Mouse (Mus musculus): ENCODE measurements around the gene Eml6. TPM values are rescaled to one million over a fixed set of nuclear protein-coding genes. Genes with fewer than 3 reads are reported as not detected.
"Not testable (repeated sequence)": the region's sequence is repeated elsewhere in the genome, so short reads cannot be mapped to it uniquely, and the experiment has no call there.

Eml6 gene
- polyA plus RNA-seq, 1 experiment from 2014 or later: 0.40 TPM

- no peak for DNase-seq (ENCODE audit: low spot score)
Observed at GRCm38 (mm10) chr11:29790796-29791195, 235.0 kb downstream of the Eml6 start.

- no peak for DNase-seq (ENCODE audit: low spot score)
Observed at GRCm38 (mm10) chr11:29788921-29789638, 236.8 kb downstream of the Eml6 start.

DNA sequence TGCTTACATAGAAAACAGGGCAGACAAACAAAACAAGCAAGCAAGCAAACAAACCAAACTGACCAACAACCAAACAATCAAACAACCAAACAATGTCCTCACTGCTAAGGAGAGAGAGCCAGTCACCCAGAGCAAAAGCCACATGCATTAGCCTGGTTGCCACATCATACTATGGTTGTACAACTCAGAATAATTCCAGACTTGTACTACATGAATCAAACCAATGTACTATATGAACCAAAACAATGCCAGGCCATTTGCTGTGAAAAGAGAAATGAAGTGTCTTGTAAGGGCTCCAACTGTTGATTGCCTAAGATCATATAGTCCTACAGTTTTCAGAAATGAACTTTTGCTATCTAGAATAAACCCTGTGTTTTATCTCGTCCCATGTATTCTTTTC is 237.3 kb downstream of the Eml6 start:
- DNase-seq (ENCODE audit: low spot score): no peak

- DNase-seq (ENCODE audit: low spot score): no peak
Observed at GRCm38 (mm10) chr11:29787473-29787872, 238.4 kb downstream of the Eml6 start.

DNA sequence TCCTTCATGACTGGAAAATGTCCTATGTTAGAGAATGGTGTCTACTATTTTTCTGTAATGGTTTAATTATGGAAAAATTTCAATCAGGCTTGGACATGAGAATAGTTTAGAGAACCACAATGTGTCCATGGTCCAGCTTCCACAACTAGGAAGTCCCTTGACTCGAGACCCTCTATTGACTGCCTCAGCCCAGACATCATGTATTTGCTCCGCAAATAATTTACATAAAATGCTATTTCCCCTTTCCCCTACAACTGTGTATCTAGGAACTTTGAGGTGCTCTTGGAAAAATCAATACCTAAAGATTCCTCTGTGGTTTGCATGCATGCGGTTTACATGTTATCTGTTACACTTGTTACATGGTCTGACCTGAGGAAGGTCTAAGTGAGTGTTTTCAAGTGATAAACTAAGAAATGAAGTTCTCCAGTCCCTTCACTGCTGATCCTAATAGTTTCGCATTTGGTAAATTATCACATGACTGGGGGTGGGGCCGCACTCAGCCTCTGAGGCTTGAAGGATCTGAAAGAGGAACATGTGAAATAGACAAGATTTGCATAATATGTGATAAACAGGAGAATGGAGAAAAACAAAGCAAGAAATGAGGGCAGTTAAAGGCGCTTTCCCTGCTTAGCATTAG is 239.1 kb downstream of the Eml6 start:
- no peak for DNase-seq (ENCODE audit: low spot score)

DNA sequence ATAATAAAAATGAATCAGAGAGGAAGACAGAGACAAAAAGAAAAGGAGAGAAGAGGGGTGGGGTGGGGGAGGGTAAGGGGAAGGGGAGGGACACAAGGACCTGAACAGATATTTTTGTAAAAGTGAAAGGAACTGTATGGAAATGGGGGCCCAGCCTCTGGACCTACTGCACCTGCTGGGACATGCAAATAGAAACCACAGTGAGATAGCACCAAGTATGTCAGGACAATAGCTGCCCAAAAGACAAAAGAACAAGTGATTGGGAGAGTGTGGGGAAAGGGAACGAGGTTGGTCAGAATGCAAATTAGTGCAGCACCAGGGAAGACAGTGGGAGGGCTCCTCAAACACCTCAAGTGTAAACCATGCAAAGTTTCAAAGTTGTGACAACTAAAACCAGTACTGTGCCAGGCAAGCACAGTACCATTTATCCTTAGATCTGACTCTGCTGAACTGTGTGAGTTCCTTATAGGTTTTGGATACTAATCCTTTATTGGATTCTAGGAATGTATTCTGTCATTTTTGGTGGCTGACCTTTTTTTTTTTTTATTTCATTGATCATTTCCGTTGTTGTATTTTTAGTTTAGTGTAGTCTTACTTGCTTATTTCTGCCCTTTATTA is 246.3 kb downstream of the Eml6 start:
- no peak for DNase-seq (ENCODE audit: low spot score)

DNA sequence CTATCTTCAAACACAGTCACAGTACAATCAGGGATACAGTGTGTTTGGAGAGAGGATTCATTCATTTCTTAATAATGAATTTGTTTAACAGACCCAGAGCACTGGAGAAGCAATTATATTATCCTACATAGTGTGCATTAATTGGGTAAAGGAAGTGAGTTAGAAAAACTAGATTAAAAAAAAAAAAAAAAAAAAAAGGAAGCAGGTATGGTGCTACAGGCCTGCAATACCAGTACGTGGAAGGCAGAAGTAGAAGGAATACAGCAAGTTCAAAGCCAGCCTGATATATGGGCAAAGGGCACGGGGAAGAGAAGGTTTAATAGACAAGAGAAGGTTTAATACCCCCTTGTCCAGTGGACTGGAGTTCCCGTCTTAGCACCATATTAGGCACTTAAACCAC is 246.9 kb downstream of the Eml6 start:
- DNase-seq (ENCODE audit: low spot score): no peak

DNA sequence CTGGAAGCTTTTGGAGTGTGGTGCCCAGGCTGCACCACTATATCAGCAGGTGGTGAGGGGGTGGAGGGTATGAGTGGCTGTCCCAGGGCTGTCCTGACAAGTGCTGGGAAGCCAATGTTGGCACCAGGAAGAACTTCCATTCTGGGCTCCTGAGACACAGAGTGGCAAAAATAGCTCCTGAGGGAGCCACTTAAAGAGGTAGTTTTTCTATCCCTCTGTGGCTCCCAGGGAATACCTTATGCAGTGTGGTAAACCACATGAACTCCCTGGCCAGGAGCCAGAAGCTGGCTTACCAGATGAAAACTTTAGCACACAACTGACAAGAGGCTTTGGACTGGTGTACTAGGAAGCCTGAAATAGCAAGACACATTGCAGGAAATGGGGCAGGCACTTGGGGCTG is 247.9 kb downstream of the Eml6 start:
- DNase-seq (ENCODE audit: low spot score): no peak

- DNase-seq (ENCODE audit: low spot score): no peak
Observed at GRCm38 (mm10) chr11:29774760-29775159, 251.1 kb downstream of the Eml6 start.

DNA sequence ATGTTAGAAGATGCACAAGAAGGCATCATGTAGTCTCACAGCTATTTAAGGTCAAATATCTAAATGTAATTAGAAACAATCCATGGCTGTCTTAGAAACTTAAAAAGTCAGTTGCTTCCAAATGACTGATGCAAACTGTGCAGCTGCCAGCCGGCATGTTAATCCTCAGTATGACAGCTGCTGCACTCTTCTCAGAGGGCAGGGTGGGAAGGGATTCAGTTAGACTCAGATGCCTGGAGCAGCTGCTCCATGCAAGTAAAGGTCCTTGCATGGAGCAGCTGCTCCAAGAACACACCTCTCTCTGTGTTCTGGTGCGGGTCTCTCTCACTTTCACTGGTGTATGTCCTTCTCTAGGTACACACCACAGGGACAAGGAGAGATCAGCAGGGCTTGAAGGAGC is 251.5 kb downstream of the Eml6 start:
- DNase-seq (ENCODE audit: low spot score): no peak

GRCm38 (mm10) chr11:29772279-29772678 is 253.6 kb downstream of the Eml6 start:
- DNase-seq (ENCODE audit: low spot score): no peak

GRCm38 (mm10) chr11:29770666-29771400 is 255.0 kb downstream of the Eml6 start:
- DNase-seq (ENCODE audit: low spot score): no peak

- no peak for DNase-seq (ENCODE audit: low spot score)
Observed at GRCm38 (mm10) chr11:29768523-29768922, 257.3 kb downstream of the Eml6 start.

GRCm38 (mm10) chr11:29766313-29766982 is 259.4 kb downstream of the Eml6 start:
- no peak for DNase-seq (ENCODE audit: low spot score)

GRCm38 (mm10) chr11:29765063-29765462 is 260.8 kb downstream of the Eml6 start:
- DNase-seq (ENCODE audit: low spot score): no peak

- DNase-seq (ENCODE audit: low spot score): no peak
Observed at GRCm38 (mm10) chr11:29762768-29763167, 263.1 kb downstream of the Eml6 start.

DNA sequence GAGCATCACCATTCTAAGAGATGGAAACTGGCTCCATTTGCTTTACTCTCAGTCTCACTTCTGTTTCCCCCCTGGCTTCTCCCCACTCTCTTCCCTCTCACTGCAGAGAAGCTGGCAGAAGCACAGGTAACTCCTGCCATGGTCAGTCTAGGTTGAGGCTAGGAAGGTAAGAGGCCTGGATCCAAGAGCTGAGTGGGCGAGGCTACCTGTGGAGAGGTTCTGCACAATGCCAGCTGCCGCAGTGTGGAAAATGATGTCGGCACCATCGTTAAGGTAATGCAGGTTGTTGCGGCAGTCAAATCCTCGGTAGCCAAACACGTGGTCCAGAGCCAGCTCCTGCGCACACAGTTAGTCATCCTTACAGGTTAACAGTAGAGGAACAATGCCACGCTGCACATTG is 264.4 kb downstream of the Eml6 start:
- no peak for DNase-seq (ENCODE audit: low spot score)

DNA sequence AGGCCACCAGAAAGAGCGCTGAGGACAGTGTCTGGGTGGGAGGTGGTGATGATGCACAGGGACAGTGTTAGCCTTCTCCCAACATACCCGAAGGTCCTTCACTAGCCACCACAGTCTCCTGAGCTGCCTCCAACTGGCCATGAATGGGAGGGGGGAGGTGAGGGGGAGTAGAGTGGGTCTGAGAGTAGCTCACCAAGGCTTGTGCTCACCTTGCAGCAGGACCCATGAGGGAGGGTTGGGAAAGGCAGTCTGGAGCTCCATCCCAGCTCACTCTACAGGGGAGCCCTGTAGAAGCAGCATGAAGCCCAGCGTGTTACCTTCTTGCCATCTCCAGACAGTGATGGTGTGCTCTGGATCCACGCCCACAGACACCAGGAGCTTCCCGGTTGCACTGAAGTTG is 267.2 kb downstream of the Eml6 start:
- no peak for DNase-seq (ENCODE audit: low spot score)

GRCm38 (mm10) chr11:29756007-29756406 is 269.8 kb downstream of the Eml6 start:
- DNase-seq (ENCODE audit: low spot score): not testable (repeated sequence)

GRCm38 (mm10) chr11:29751648-29752611 is 273.9 kb downstream of the Eml6 start:
- DNase-seq (ENCODE audit: low spot score): no peak

Measured in thymus, postnatal 0 days (tissue).